Mouse (Mus musculus) heart, embryonic 13.5 days (tissue): ENCODE measurements around the gene Fhit. TPM values are rescaled to one million over a fixed set of nuclear protein-coding genes. Genes with fewer than 3 reads are reported as not detected.

Experiments used
- ATAC-seq: fragments of 200-750 bp; cut with Nextera tagmentation; 2 replicates; pipeline ENCODE4 v1.8.0; 2017; ENCODE audit warnings: moderate TSS enrichment; ENCODE audit not compliant: insufficient number of reproducible peaks, low FRiP score, low TSS enrichment; ENCODE audit errors: extremely low read depth
- H3K27ac ChIP-seq: fragments of 300-500 bp; sonication (generic); replicated peaks from 2 replicates; pipeline ENCODE4 v1.5.1; 2015; ENCODE audit warnings: moderate library complexity, mild to moderate bottlenecking, inconsistent platforms
- H3K27me3 ChIP-seq: fragments of 300-500 bp; sonication (generic); replicated peaks from 2 replicates; pipeline ENCODE4 v1.6.1; 2015; ENCODE audit warnings: mild to moderate bottlenecking, inconsistent platforms
- H3K36me3 ChIP-seq: fragments of 300-500 bp; sonication (generic); 2 replicates; pipeline ENCODE4 v1.6.1; 2015; ENCODE audit warnings: mild to moderate bottlenecking, inconsistent platforms
- H3K4me1 ChIP-seq: fragments of 300-500 bp; sonication (generic); 2 replicates; pipeline ENCODE4 v1.6.1; 2015; ENCODE audit warnings: inconsistent platforms
- H3K4me2 ChIP-seq: fragments of 300-500 bp; sonication (generic); 2 replicates; pipeline ENCODE4 v1.6.1; 2015; ENCODE audit warnings: inconsistent platforms, mild to moderate bottlenecking, moderate library complexity
- H3K4me3 ChIP-seq: fragments of 300-500 bp; sonication (generic); 2 replicates; pipeline ENCODE4 v1.5.1; 2015; ENCODE audit warnings: moderate library complexity, mild to moderate bottlenecking, inconsistent platforms
- H3K9ac ChIP-seq: fragments of 300-500 bp; sonication (generic); 2 replicates; pipeline ENCODE4 v1.6.1; 2015; ENCODE audit warnings: inconsistent platforms, mild to moderate bottlenecking, moderate library complexity
- H3K9me3 ChIP-seq: fragments of 300-500 bp; sonication (generic); 2 replicates; pipeline ENCODE4 v1.6.1; 2016; ENCODE audit warnings: inconsistent platforms
- WGBS: fragments of 180-500 bp; shearing (Covaris S2); methylation state at CpG from one replicate; pipeline ENCODE4 v1.1.7; 2015; ENCODE audit warnings: mixed read lengths; 5-methylcytosine and 5-hydroxymethylcytosine counted together
- polyA plus RNA-seq: library from polyadenylated mRNA; unstranded; fragments of >200 nt; fragmentation: Nextera tagmentation; extraction: Ambion mirVana; gene quantifications from 2 replicates; pipeline ENCODE4 v1.2.1, GENCODE M21; 2015

Gene Fhit
- polyA plus RNA-seq, 1 experiment from 2014 or later: 4.4 TPM

DNA sequence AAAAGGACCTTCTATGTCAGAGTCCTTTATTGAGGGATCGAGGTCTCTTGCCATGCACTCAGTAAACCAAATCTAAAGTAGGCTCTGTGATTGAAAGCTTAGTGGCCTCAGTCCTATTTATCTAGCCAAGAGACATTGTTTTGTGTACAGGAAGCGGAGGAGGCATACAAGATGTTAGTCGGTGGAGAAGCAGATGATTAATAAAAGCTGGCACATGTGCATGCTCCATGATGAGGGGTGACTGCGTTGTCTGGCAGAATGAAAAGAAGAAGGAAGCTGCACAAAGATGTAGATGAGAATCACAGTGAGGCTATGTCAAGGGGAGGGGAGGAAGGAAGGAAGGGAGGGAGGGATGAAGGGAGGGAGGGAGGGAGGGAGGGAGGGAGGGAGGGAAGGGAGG, 481.8 kb downstream of the Fhit start:
- Histone ChIP-seq H3K27me3 (no peaks in the 10 kb centered on the region), H3K9me3 (no peaks in the 10 kb centered on the region), H3K4me3 (no peak overlapping the region), H3K36me3 (no peaks in the 10 kb centered on the region), H3K9ac (no peak overlapping the region), H3K4me2 (no peak overlapping the region), H3K4me1 (no peaks in the 10 kb centered on the region), H3K27ac (no peak overlapping the region)
- 56% methylated on average over 4 of the region's 4 CpGs for WGBS
- no peak for ATAC-seq

DNA sequence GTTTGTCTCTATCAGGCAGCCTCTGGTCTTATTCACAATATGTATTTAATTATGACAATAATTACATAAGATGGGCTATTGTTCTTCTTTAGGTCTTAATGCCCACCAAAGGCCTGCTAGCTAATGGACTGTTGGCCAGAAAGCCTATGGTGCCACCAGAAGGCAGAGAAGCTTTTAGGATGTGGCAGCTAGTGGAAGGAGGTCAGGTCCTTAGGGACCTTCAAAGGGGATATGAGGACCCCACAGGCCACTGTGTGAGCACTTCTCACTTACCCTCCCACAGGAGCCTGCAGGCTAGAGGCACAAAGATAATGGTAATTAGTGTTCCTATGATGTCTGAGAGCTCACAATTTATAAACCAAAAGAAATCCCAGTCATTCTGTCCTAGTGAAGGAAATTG, 482.2 kb downstream of the Fhit start:
- H3K27me3 ChIP-seq: no peaks in the 10 kb centered on the region
- H3K9ac ChIP-seq: no peak overlapping the region
- no peak overlapping the region for H3K4me2 ChIP-seq
- H3K4me1 ChIP-seq: no peaks in the 10 kb centered on the region
- no peaks in the 10 kb centered on the region for H3K36me3 ChIP-seq
- no peak overlapping the region for H3K27ac ChIP-seq
- H3K9me3 ChIP-seq: no peaks in the 10 kb centered on the region
- no peak for ATAC-seq
- no peak overlapping the region for H3K4me3 ChIP-seq

DNA sequence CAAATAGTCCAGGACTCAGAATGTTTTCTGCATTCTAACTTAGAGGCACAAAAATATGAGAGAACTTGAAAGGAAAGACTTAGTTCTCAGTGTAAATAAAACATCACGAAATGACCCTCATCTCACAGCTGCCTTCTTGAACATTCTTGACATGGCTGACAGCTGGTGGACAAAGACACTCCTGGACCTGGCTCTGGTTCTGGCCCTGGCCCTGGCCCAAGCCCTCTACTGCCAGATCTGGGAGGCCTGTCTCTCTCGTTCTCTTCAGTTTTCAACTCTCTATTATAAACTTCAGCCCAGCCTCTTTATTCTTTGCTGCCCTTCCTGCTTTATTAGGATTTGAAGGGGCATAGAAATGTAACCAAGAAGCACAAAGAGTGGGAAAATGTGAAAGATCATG, 484.2 kb downstream of the Fhit start:
- Histone ChIP-seq H3K9ac (no peak overlapping the region), H3K4me2 (no peak overlapping the region), H3K36me3 (no peaks in the 10 kb centered on the region), H3K4me3 (no peak overlapping the region), H3K4me1 (no peaks in the 10 kb centered on the region), H3K9me3 (no peaks in the 10 kb centered on the region), H3K27me3 (no peaks in the 10 kb centered on the region), H3K27ac (no peak overlapping the region)
- no peak for ATAC-seq
- WGBS: 51% methylated on average over 2 of the region's 2 CpGs

DNA sequence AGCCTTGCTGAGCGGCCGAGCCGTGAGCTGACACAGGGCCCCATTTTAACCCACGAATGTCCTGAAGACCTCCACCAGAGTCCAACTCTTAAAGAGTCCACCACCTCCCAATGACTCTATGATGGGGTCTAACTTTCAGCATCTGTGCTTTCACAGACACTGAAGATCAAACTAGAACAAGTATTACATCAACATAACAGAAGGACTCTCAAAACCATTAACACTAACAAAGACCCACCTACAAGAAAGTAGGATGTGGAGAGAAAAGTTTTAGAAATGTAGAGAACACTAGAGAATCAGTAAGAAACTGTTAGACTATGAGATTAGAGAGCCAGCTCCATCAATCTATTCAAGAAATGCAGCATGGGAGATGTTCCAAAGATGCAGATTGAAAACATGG, 501.6 kb downstream of the Fhit start:
- Histone ChIP-seq H3K27me3 (no peaks in the 10 kb centered on the region), H3K4me1 (peaks cover 5% of the 10 kb centered on the region), H3K36me3 (no peaks in the 10 kb centered on the region), H3K4me3 (no peak overlapping the region), H3K27ac (no peak overlapping the region), H3K9me3 (no peaks in the 10 kb centered on the region), H3K4me2 (no peak overlapping the region), H3K9ac (no peak overlapping the region)
- 72% methylated on average over 4 of the region's 4 CpGs for WGBS
- no peak for ATAC-seq

DNA sequence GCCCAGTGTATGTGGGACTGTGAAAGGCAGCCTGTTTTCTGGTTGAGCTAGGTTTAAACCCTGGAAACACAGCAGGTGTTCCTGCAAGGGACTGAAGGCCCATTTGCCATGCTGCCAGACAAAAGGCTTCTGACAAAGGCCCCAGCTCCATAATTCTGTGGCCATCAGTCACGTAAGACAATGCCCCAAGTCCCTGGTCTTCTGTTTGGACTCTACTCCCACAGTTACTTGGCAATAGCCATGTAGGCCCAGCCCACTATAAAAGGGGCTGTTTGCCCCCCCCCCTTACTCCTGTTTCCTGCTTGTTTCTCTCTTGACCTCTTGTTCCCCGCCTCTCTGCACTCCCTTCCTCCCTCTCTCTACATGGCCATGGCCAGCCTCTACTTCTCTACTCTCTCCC, 502.5 kb downstream of the Fhit start:
- Histone ChIP-seq H3K27me3 (no peaks in the 10 kb centered on the region), H3K36me3 (no peaks in the 10 kb centered on the region), H3K9ac (no peak overlapping the region), H3K4me1 (peaks cover 5% of the 10 kb centered on the region), H3K4me3 (no peak overlapping the region), H3K9me3 (no peaks in the 10 kb centered on the region), H3K27ac (no peak overlapping the region), H3K4me2 (no peak overlapping the region)
- ATAC-seq: no peak
- WGBS: 74% methylated on average over 2 of the region's 2 CpGs

DNA sequence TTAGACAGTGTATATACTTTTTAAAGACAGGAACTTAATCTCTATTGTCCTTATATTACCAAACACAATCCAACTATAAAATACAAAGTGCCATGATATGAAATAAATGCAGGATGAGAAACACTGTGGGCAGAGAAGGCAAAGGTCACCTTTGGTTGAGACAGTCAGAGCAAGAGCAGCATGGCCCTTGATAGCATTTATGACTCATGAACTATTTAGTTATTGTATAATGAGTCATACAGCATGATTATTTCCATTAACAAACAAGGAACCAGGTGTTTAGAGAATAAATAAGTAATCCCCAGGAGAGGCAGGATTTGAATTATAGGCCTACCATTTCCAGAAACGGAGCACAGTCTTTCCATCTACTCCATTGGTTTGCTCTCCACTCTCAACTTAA, 503.6 kb downstream of the Fhit start:
- no peak overlapping the region for H3K27ac ChIP-seq
- no peaks in the 10 kb centered on the region for H3K9me3 ChIP-seq
- H3K4me3 ChIP-seq: no peak overlapping the region
- ATAC-seq: no peak
- H3K4me2 ChIP-seq: no peak overlapping the region
- H3K27me3 ChIP-seq: no peaks in the 10 kb centered on the region
- 80% methylated on average over 1 of the region's 1 CpGs for WGBS
- H3K4me1 ChIP-seq: peaks cover 5% of the 10 kb centered on the region
- H3K36me3 ChIP-seq: no peaks in the 10 kb centered on the region
- no peak overlapping the region for H3K9ac ChIP-seq

DNA sequence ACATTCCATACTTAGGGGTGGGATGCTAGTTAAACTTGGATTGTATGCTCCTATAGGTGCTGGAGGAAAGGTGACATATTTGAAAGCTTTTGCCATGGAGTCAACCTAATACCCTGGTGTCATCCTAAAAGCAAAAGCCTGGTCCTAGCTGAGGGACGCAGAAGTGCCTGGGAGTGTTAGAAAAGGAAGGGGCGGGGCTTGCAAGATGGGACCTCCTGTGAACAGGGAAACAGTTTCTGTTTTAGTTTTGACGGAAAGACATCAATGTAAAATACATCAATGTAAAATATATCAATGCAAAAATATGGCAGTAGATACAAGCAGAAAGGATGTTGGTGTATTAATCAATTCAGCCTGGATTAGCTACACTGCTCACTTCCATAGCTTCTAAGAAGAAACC, 504.5 kb downstream of the Fhit start:
- no peaks in the 10 kb centered on the region for H3K27me3 ChIP-seq
- no peak overlapping the region for H3K27ac ChIP-seq
- H3K36me3 ChIP-seq: no peaks in the 10 kb centered on the region
- no peak for ATAC-seq
- no peaks in the 10 kb centered on the region for H3K9me3 ChIP-seq
- 61% methylated on average over 3 of the region's 3 CpGs for WGBS
- no peak overlapping the region for H3K9ac ChIP-seq
- no peak overlapping the region for H3K4me2 ChIP-seq
- no peak overlapping the region for H3K4me3 ChIP-seq
- H3K4me1 ChIP-seq: peaks cover 5% of the 10 kb centered on the region

DNA sequence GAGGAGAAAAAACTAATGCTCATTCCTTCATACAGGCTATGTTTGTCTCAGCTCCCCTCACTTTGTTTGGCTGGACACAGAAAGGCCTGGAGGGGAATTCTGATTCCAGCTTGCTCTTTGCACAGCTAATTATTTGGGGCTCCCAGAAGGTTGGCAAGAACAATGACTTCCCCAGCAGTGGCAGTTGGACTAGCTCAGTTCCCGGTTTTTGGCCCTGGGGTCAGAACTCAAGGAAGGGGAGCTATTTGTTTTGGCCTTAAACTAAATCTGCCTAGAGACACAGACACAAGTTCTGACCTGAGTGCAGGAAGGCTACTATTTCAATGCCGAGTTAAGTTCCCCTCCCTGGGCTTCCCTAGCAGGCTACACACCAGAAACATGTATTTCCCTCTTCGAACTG, 506.0 kb downstream of the Fhit start:
- Histone ChIP-seq H3K27ac (no peak overlapping the region), H3K9ac (no peak overlapping the region), H3K4me1 (peaks cover 5% of the 10 kb centered on the region), H3K36me3 (no peaks in the 10 kb centered on the region), H3K4me3 (no peak overlapping the region), H3K9me3 (no peaks in the 10 kb centered on the region), H3K27me3 (no peaks in the 10 kb centered on the region), H3K4me2 (no peak overlapping the region)
- WGBS: 49% methylated on average over 3 of the region's 3 CpGs
- no peak for ATAC-seq

DNA sequence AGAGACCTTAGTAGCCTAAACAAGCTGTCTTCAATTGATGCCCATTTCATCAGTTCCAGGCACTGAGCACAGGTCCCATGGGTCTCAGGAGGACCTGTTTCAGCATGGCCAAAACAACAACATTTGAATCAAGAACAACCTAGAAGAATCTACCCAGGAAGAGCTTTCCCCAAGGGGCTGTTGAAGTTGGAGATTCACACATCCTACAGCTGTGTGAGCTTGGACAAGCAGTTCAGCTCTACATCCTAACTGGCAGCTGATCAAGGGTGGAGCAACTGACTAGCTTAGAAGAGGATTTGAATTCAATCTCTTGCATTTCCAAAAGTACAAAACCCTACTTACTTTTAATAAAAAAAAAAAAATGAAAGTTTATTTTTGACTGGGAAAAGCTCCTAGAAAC, 514.0 kb downstream of the Fhit start:
- H3K9me3 ChIP-seq: no peaks in the 10 kb centered on the region
- no peaks in the 10 kb centered on the region for H3K4me1 ChIP-seq
- no peak for ATAC-seq
- H3K27ac ChIP-seq: no peak overlapping the region
- H3K36me3 ChIP-seq: no peaks in the 10 kb centered on the region
- H3K9ac ChIP-seq: no peak overlapping the region
- no peak overlapping the region for H3K4me2 ChIP-seq
- H3K4me3 ChIP-seq: no peak overlapping the region
- no peaks in the 10 kb centered on the region for H3K27me3 ChIP-seq

DNA sequence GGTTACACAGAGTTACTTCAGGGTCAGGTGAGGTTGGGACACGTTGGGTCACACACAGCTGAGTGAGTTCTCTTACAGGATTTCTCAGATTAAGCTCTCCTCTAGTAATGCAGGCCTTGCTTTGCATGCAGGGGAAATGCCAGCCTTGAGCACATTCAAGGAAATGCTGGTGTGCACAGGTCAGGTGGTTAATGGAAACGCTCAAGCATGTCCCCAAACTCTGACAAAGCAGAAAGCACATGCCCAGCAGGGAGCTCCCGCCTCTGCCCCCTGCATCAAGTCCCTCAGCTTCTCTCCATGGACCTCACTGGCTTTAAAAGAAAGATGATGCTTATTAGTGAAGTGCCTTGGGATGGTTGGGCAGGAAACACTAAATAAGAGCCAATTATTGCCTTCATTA, 530.1 kb downstream of the Fhit start:
- no peaks in the 10 kb centered on the region for H3K9me3 ChIP-seq
- no peaks in the 10 kb centered on the region for H3K27me3 ChIP-seq
- ATAC-seq: no peak
- H3K9ac ChIP-seq: no peak overlapping the region
- H3K27ac ChIP-seq: no peak overlapping the region
- no peak overlapping the region for H3K4me3 ChIP-seq
- no peaks in the 10 kb centered on the region for H3K36me3 ChIP-seq
- H3K4me1 ChIP-seq: no peaks in the 10 kb centered on the region
- WGBS: 71% methylated on average over 3 of the region's 3 CpGs
- H3K4me2 ChIP-seq: no peak overlapping the region

DNA sequence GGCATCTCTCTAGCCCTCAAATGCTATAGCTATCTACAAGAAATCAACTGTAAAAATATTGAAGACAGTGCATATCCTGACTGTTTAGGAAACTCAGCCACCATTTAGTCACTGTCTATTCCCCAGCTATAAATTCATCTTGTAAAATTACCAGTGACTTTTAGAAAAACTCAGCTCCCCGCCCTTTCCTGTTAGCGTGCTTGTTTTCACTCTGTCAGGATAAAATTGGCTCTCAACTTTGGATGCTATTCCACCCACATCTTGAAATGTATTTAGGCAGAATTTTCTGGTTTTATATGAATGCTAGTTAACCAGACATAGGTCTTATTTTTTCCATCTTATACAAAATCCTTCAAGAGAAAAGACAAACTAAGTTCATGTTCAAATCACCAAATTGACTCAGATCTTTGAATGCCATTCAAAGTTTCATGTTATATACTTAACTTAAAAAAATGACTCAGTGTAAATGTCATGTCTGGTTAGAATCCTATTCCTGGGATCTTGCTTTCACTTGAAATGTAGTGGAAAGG, 530.9 kb downstream of the Fhit start:
- Histone ChIP-seq H3K4me2 (no peak overlapping the region), H3K36me3 (no peaks in the 10 kb centered on the region), H3K27ac (no peak overlapping the region), H3K4me3 (no peak overlapping the region), H3K4me1 (no peaks in the 10 kb centered on the region), H3K9me3 (no peaks in the 10 kb centered on the region), H3K27me3 (no peaks in the 10 kb centered on the region), H3K9ac (no peak overlapping the region)
- no peak for ATAC-seq
- 84% methylated on average over 2 of the region's 2 CpGs for WGBS

DNA sequence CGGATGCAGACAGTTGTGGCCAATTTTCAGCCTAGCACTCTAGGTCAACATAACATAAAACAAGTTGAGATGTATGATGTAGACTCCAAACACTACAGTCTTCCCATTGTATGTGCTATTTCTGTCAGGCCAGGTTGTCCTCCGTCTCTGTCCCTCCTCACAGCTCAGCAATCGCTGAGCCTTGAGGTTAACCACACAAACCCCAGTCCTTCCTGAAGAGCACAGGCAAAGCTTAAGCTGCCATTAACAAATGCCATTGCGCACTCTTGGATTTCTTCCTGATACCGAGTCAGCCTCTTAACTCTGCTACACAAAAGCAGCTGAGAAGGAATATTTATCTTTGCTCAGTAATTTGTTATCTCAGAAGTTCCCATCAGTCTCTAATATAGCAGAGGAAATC, 568.4 kb downstream of the Fhit start:
- Histone ChIP-seq H3K4me3 (no peak overlapping the region), H3K27me3 (no peaks in the 10 kb centered on the region), H3K4me2 (no peak overlapping the region), H3K4me1 (peaks cover 4% of the 10 kb centered on the region; the same call in 1 of the 2 replicates), H3K9ac (no peak overlapping the region), H3K27ac (no peak overlapping the region), H3K9me3 (no peaks in the 10 kb centered on the region), H3K36me3 (no peaks in the 10 kb centered on the region)
- no peak for ATAC-seq
- WGBS: 53% methylated on average over 5 of the region's 5 CpGs
